Mouse (Mus musculus) megakaryocyte, embryonic 14.5 days (primary cell): ENCODE data around the gene Tgfbr2. TPM values are rescaled to one million over a fixed set of nuclear protein-coding genes. Genes with fewer than 3 reads are reported as not detected.

Source experiments
- H3K27me3 ChIP-seq: replicated peaks from 2 replicates; pipeline ENCODE3; 2012; ENCODE audit warnings: inconsistent platforms
- H3K36me3 ChIP-seq: replicated peaks from 2 replicates; pipeline ENCODE3; 2012; ENCODE audit warnings: low read length, inconsistent platforms, mixed read lengths
- H3K4me1 ChIP-seq: 2 replicates; pipeline ENCODE4 v1.6.1; 2012; ENCODE audit warnings: inconsistent platforms
- H3K4me3 ChIP-seq: replicated peaks from 2 replicates; pipeline ENCODE3; 2012; ENCODE audit warnings: moderate library complexity, mild to moderate bottlenecking, inconsistent platforms
- H3K9me3 ChIP-seq: 2 replicates; pipeline ENCODE4 v1.6.1; 2012; ENCODE audit warnings: inconsistent platforms
- FLI1 ChIP-seq: IDR thresholded peaks from 2 replicates; pipeline ENCODE4 v1.6.1; 2012; ENCODE audit warnings: low read length, inconsistent platforms, mixed read lengths
- GATA1 ChIP-seq: IDR thresholded peaks from 3 replicates; pipeline ENCODE4 v1.6.1; 2012; ENCODE audit warnings: mixed read lengths, low read length, inconsistent platforms, borderline replicate concordance
- polyA plus RNA-seq: library from polyadenylated mRNA; stranded (reverse); fragments of >175 nt; gene quantifications from 2 replicates; pipeline ENCODE4 v1.2.3, GENCODE M21; 2012; ENCODE audit warnings: low replicate concordance; ENCODE audit not compliant: insufficient read depth

The Tgfbr2 gene
- polyA plus RNA-seq, 1 experiment: 1.9 TPM

- TF ChIP-seq FLI1 (no peak), GATA1 (no peak)
- Histone ChIP-seq H3K4me3 (no peak overlapping the region), H3K27me3 (no peaks in the 10 kb centered on the region), H3K9me3 (peaks cover 8% of the 10 kb centered on the region; the same call in 1 of the 2 replicates), H3K4me1 (peaks cover 66% of the 10 kb centered on the region), H3K36me3 (peaks cover 17% of the 10 kb centered on the region)
Observed at GRCm38 (mm10) chr9:116163883-116164282, 11.3 kb downstream of the Tgfbr2 start.

- TF ChIP-seq FLI1 (no peak), GATA1 (no peak)
- H3K4me1 ChIP-seq: peaks cover 62% of the 10 kb centered on the region
- no peak overlapping the region for H3K4me3 ChIP-seq
- H3K9me3 ChIP-seq: peaks cover 8% of the 10 kb centered on the region; the same call in 1 of the 2 replicates
- peaks cover 17% of the 10 kb centered on the region for H3K36me3 ChIP-seq
- H3K27me3 ChIP-seq: no peaks in the 10 kb centered on the region
Observed at GRCm38 (mm10) chr9:116162866-116163374, 12.2 kb downstream of the Tgfbr2 start.

- TF ChIP-seq GATA1: no peak
- no peak for TF ChIP-seq FLI1
- no peaks in the 10 kb centered on the region for H3K27me3 ChIP-seq
- peaks cover 49% of the 10 kb centered on the region for H3K4me1 ChIP-seq
- peaks cover 19% of the 10 kb centered on the region for H3K36me3 ChIP-seq
- H3K9me3 ChIP-seq: peaks cover 8% of the 10 kb centered on the region; the same call in 1 of the 2 replicates
- peak overlapping the region; percentile 78 for H3K4me3 ChIP-seq
Observed at GRCm38 (mm10) chr9:116160860-116161259, 14.3 kb downstream of the Tgfbr2 start.

- peaks cover 20% of the 10 kb centered on the region for H3K36me3 ChIP-seq
- H3K4me1 ChIP-seq: peaks cover 49% of the 10 kb centered on the region
Observed at GRCm38 (mm10) chr9:116160067-116160466, 15.1 kb downstream of the Tgfbr2 start.

GRCm38 (mm10) chr9:116156501-116156900 is 18.7 kb downstream of the Tgfbr2 start:
- peaks cover 50% of the 10 kb centered on the region for H3K4me1 ChIP-seq
- peaks cover 23% of the 10 kb centered on the region for H3K36me3 ChIP-seq
- H3K4me3 ChIP-seq: no peak overlapping the region
- no peaks in the 10 kb centered on the region for H3K27me3 ChIP-seq
- peaks cover 13% of the 10 kb centered on the region for H3K9me3 ChIP-seq
- no peak for TF ChIP-seq GATA1
- TF ChIP-seq FLI1: no peak

More at GRCm38 (mm10) chr9:116160067-116160466, 15.1 kb downstream of the Tgfbr2 start:
- H3K4me3 ChIP-seq: peak overlapping the region; percentile 10
- H3K9me3 ChIP-seq: peaks cover 11% of the 10 kb centered on the region
- no peaks in the 10 kb centered on the region for H3K27me3 ChIP-seq
- TF ChIP-seq FLI1 (no peak), GATA1 (no peak)

GRCm38 (mm10) chr9:116152878-116153277 is 22.3 kb downstream of the Tgfbr2 start:
- TF ChIP-seq GATA1 (no peak), FLI1 (no peak)
- no peak overlapping the region for H3K4me3 ChIP-seq
- peaks cover 21% of the 10 kb centered on the region for H3K4me1 ChIP-seq
- no peaks in the 10 kb centered on the region for H3K27me3 ChIP-seq
- H3K9me3 ChIP-seq: peaks cover 13% of the 10 kb centered on the region
- H3K36me3 ChIP-seq: peaks cover 27% of the 10 kb centered on the region

GRCm38 (mm10) chr9:116150725-116151396 is 24.3 kb downstream of the Tgfbr2 start:
- Histone ChIP-seq H3K27me3 (no peaks in the 10 kb centered on the region), H3K4me3 (no peak overlapping the region), H3K36me3 (peaks cover 24% of the 10 kb centered on the region), H3K9me3 (peaks cover 13% of the 10 kb centered on the region), H3K4me1 (peaks cover 25% of the 10 kb centered on the region)
- TF ChIP-seq FLI1: no peak
- no peak for TF ChIP-seq GATA1

GRCm38 (mm10) chr9:116148809-116149208 is 26.4 kb downstream of the Tgfbr2 start:
- H3K9me3 ChIP-seq: no peaks in the 10 kb centered on the region
- H3K4me1 ChIP-seq: peaks cover 40% of the 10 kb centered on the region
- H3K4me3 ChIP-seq: no peak overlapping the region
- no peaks in the 10 kb centered on the region for H3K27me3 ChIP-seq
- H3K36me3 ChIP-seq: peaks cover 4% of the 10 kb centered on the region
- TF ChIP-seq FLI1 (no peak), GATA1 (no peak)

- H3K36me3 ChIP-seq: peaks cover 3% of the 10 kb centered on the region
- TF ChIP-seq GATA1 (no peak), FLI1 (no peak)
- no peaks in the 10 kb centered on the region for H3K27me3 ChIP-seq
- no peaks in the 10 kb centered on the region for H3K9me3 ChIP-seq
- H3K4me3 ChIP-seq: no peak overlapping the region
- H3K4me1 ChIP-seq: peaks cover 27% of the 10 kb centered on the region
Observed at GRCm38 (mm10) chr9:116146235-116146634, 28.9 kb downstream of the Tgfbr2 start.

GRCm38 (mm10) chr9:116145231-116145641 is 29.9 kb downstream of the Tgfbr2 start:
- Histone ChIP-seq H3K36me3 (peaks cover 8% of the 10 kb centered on the region), H3K9me3 (no peaks in the 10 kb centered on the region), H3K4me1 (peaks cover 33% of the 10 kb centered on the region), H3K27me3 (no peaks in the 10 kb centered on the region), H3K4me3 (peak overlapping the region; percentile 81)
- TF ChIP-seq FLI1: no peak
- TF ChIP-seq GATA1: no peak

GRCm38 (mm10) chr9:116140422-116140821 is 34.7 kb downstream of the Tgfbr2 start:
- peaks cover 51% of the 10 kb centered on the region for H3K4me1 ChIP-seq
- peaks cover 6% of the 10 kb centered on the region for H3K36me3 ChIP-seq
- peaks cover 2% of the 10 kb centered on the region for H3K27me3 ChIP-seq
- H3K9me3 ChIP-seq: no peaks in the 10 kb centered on the region
- no peak overlapping the region for H3K4me3 ChIP-seq
- TF ChIP-seq GATA1: no peak
- TF ChIP-seq FLI1: no peak
